Mouse (Mus musculus) ES-CJ7 (cell line): ENCODE results near the gene Carf.

ENCODE experiments used
- DNase-seq: peaks from one replicate; pipeline ENCODE4 v3.0.0; 2011; ENCODE audit warnings: low read depth, low spot score

The Carf gene

DNA sequence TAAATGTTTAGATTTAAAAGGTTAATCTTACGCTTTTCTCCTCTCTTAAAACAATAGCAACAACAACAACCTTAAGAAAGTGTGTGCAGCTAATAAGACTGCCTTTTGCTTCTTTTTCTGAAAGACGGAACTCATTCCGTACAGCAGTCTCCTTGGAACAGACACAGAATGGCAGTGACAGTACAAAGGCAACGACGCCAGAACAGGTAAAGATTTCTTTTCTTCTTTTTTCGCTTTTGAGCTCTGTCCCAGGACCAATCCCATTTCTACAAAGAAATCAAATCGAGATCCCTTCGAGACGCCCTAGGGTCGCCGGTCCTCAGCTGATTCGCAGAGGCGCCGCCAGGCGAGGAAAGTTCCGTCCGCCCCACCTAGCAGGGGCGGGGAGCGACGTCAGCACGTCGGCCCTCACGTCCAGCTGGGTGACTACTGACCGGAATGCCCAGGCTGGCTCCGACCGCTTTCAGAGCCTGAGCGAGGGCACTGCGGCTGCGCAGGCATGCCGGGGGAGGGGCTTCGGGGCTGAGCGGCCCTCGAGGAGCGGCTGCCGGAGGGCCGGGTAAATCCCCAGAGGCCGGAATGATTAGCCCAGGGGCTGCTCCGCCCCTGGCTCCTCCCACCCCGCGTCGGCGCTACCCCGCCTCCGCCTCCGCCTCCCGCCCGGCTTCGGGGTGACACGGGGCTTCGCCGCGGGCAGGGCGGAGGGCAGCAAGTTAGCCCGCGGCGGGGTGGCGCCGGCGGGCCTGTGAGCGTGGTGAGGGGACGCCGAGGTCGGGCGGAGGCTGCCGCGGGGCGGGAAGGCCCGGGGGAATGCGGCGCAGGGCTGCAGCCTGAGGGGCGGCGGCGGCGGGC is 82.1 kb downstream of the Carf start, which contains the start of gene Nbeal1:
Gene Nbeal1, plus strand, starts transcription at position 668 of the 852 bp plus-strand sequence.
- peak; percentile 98 for DNase-seq

DNA sequence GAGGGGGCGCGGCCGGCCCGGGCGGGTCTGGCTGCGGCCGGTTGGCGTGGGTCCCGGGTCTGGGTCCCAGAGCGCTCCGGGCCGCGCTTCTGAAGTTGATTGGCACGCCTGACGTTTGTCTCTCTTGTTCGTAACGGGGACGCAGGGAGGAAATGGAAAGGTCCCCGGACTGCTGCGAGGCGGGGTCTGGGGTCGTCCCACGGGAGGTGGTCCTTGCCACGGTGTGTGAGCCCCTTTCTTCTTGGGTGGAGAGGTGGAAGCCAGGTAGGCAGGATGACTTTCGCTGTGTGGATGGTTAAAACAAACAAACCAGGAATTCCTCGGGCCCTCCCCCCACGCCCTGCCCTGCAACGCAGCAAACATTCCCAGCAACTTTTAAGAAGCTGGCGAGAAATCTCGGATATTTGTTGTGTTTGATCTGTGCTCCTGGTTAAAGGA is 82.8 kb downstream of the Carf start:
- peak; percentile 84 for DNase-seq

- no peak for DNase-seq
Measured at GRCm38 (mm10) chr1:60188454-60188853, 90.4 kb downstream of the Carf start.

DNA sequence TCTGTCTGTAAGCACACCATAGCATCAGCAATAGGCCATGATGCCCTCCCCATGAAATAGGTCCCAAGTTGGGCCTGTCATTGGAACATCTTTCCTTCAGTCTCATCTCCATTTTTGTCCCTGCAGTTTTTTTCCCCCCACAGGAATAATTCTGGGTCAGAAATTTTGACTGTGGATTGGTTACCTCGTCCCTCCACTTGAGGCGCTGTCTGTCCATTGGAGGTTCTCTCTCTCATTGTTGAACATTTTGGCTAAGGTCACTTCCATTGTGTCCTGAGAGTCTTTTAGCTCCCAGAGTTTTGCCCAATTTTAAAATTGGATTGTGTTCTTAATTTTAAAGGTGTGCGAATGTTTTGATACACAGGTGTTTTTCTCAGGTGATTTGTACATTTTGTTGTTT is 98.8 kb downstream of the Carf start:
- peak; percentile 41 for DNase-seq

DNA sequence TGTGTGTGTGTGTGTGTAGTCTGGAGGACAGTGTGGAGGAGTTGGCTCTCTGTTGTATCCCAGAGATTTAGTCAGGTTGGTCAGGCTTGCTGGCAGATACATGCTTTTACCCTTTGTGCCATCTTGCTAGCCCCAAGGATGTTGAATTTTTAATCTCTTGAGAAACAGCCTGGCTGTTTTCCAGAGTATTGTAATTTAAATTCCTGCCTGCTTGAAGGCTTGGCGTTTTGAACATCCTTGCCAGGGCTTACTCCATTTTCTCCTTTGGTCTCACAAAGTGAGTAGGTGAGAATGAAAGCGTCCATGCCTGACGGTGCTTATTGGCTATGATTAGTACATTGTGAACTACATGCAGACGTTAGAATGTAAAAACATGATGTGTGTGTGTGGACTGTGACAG is 101.0 kb downstream of the Carf start:
- DNase-seq = no peak
